Comparison of ENCODE assay signal across 17 mouse cellular contexts in genomic region chr11:118393991-118394390, GRCm38 (mm10). TPM values are rescaled to one million over a fixed set of nuclear protein-coding genes. Genes with fewer than 3 reads are reported as not detected.
"Had no signal": no experiment of that assay in that cellular context is flagged by ENCODE, and none has a peak within 500 bp of the region (broad histone marks: within the 10 kb centered on the region; RNA-seq: fewer than 3 reads in every experiment).

No protein-coding gene starts in this region.

- H3K4me1 ChIP-seq: midbrain, embryonic 15.5 days had no signal

- H3K9me3 ChIP-seq: limb, embryonic 10.5 days; liver, embryonic 15.5 days; midbrain, embryonic 15.5 days; neural tube, embryonic 12.5 days had no signal

- H3K4me3 ChIP-seq: left cerebral cortex, adult 2 months; limb, embryonic 10.5 days; liver, embryonic 15.5 days; megakaryocyte, embryonic 14.5 days; midbrain, embryonic 15.5 days; neural tube, embryonic 12.5 days had no signal

- H3K9ac ChIP-seq: liver, embryonic 15.5 days; midbrain, embryonic 15.5 days; neural tube, embryonic 12.5 days had no signal

- H3K4me2 ChIP-seq: liver, embryonic 11.5 days; liver, embryonic 15.5 days; midbrain, embryonic 11.5 days; midbrain, embryonic 15.5 days; neural tube, embryonic 12.5 days had no signal

- H3K36me3 ChIP-seq: midbrain, embryonic 15.5 days; neural tube, embryonic 12.5 days had no signal

- H3K27ac ChIP-seq: left cerebral cortex, adult 2 months; liver, embryonic 15.5 days; midbrain, embryonic 15.5 days; neural tube, embryonic 12.5 days had no signal

- H3K27me3 ChIP-seq: liver, embryonic 15.5 days; megakaryocyte, embryonic 14.5 days; midbrain, embryonic 15.5 days; neural tube, embryonic 12.5 days had no signal

- DNase-seq: kidney, adult 18-20 months; lung, adult 2 months; lung, postnatal 4 days; thymus, adult 18-20 months; thymus, postnatal 14 days had no signal

- ATAC-seq: lung, postnatal 0 days; midbrain, embryonic 15.5 days had no signal

RNA-seq across cellular contexts. Expression of gene C1qtnf1, which starts 34.0 kb away (rescaled TPM):
- total RNA-seq: monocyte, adult 5-6 weeks; neutrophil, adult 5-6 weeks had no signal

RNA-seq across cellular contexts. Expression of gene Cep295nl, which starts 51.7 kb away (rescaled TPM):
- polyA plus RNA-seq: liver, embryonic 11.5 days; liver, embryonic 15.5 days; stomach, embryonic 14.5 days had no signal
